Mouse (Mus musculus) liver, postnatal 0 days (tissue): ENCODE results near the gene Hmgxb4.

Source experiments
- CTCF ChIP-seq: sonication (generic); IDR thresholded peaks from 2 replicates; pipeline ENCODE4 v1.5.1; 2016; ENCODE audit warnings: antibody characterized with exemption, low read depth
- EP300 ChIP-seq: IDR thresholded peaks from 2 replicates; pipeline ENCODE4 v1.6.1; 2016; ENCODE audit warnings: antibody characterized with exemption, low read depth, mild to moderate bottlenecking

GRCm38 (mm10) chr8:74973121-74973869 is 19.9 kb upstream of the Hmgxb4 start:
- no peak for TF ChIP-seq CTCF
- no peak for TF ChIP-seq EP300
